Mouse (Mus musculus) MEL-GATA-1-ER (cell line): ENCODE results near the gene Angptl6.

Experiments
- DNase-seq: peaks from one replicate; pipeline ENCODE4 v3.0.0-alpha.2; 2012; ENCODE audit warnings: low read depth; ENCODE audit errors: extremely low read depth

Angptl6 gene

GRCm38 (mm10) chr9:20879097-20879792 lies at the start of gene Angptl6:
Angptl6 (minus strand) TSS chr9:20879727.
- no peak for DNase-seq

GRCm38 (mm10) chr9:20923258-20923657 lies 43.7 kb upstream of the Angptl6 start:
- DNase-seq: no peak

DNA sequence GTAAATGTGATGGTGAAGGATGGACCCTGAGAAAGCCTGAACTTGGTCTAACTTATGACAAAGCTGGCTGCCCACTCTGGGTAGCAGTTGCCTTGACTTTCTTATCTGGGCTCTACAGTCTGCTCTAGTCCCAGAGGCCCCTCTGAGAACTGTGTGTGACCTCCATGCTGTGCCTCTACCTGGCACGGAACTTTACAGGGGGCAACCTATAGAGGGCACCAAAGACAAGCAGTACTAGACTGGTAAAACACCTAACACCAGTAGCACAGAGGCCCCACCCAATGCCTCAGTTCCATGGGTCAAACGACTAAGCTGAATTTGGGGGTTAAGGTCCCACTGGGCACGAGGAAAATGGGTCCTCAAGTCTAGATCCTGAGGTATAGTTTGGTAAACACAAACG lies 36.6 kb upstream of the Angptl6 start:
- no peak for DNase-seq

GRCm38 (mm10) chr9:20909948-20910347 lies 30.4 kb upstream of the Angptl6 start:
- DNase-seq: no peak

GRCm38 (mm10) chr9:20902174-20902491 lies 22.6 kb upstream of the Angptl6 start:
- peak; percentile 75 for DNase-seq

DNA sequence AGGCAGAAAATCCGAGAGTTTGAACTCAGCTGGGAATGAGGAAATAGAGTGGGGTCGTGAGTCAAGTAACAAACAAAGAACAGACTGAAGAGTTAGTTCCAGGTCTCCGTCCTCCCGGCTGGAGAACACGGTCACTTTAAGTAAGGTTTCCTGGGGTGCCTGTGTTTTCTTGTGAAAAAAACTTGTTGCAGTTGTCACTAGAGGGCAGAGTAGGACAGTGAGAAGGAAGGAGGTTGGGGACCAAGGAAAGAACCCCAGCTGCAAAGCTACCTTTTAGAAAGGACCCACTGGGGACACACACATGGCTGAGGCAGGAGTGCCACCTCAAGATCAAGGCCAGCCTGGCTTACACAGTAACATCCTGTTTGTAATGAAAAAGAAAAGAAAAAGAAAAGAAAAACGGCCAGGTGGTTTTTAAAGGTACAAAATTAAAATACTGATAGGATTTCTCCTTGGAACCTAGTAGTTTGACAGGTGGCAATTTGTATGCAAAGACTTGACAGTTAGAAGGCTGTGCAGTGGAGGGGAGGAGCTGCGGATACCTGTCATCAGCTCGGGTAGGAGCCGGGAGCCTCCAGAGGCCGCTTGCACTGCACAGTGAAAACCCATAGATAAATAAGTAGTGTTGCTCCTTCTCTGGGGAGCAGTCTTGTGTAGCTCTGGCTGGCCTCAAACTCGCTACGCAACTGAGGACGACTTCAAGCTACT lies 22.1 kb upstream of the Angptl6 start:
- DNase-seq: peak; percentile 70

- peak; percentile 76 for DNase-seq
Observed at GRCm38 (mm10) chr9:20898511-20899073, 19.1 kb upstream of the Angptl6 start, which contains the start of gene Eif3g. Eif3g (minus strand) TSS chr9:20898623.

DNA sequence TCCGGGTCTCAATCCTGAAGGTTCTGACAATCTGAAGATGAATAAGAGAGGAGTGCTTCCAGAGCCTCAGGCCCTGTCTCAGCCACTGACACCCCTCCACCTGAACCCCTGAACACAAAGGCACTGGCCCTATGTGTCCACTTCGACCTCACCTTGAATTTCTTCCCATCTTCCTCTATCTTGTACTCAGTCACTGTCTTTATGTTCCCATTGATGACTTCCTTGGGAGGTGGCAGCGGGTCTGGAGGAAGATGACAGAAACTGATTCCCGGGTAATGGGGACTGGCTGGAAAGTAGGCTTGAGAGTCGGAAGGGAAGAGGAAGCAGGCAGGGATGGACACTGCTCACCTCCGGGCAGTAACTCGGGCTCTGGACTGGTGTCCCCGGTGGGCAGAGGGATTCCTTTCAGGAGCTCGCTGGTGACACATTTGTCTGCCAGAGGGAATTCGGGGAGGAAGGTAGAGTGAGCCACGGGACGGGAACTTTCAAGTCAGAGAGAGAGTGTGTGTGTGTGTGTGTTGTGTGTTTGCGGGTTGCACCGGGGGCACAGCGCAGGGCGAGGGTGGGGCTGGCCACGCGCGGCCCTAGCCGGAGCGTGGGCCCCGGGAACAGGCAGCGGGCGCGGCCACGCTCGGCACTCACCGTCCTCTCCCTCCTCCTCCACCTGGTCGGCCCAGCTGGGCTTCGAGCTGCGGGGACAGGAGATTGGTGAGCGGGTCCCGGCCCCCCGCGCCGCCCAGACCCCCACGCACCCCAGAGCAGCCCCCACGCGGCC lies 18.4 kb upstream of the Angptl6 start:
- DNase-seq: no peak

- no peak for DNase-seq
Observed at GRCm38 (mm10) chr9:20895382-20895781, 15.9 kb upstream of the Angptl6 start.

DNA sequence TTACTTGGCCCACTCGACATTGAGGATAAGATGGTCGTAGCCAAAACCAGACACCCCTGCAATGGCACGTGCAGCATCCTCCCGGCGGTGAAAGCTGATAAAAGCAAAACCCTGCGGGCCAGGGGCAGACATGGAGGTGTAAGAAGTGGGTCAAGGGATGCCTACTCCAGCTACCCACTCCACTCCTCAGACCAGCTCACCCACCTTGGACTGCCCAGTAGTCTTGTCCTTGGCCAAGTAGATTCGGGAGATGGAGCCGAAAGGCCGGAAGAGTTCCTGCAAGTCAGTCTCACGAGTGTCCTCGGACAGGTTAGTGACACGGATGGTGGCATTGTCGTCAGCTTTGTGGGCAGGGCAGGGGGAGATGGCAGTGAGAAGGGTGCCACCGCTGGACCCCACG lies 15.1 kb upstream of the Angptl6 start:
- DNase-seq: no peak

- no peak for DNase-seq
Observed at GRCm38 (mm10) chr9:20893590-20894343, 14.2 kb upstream of the Angptl6 start.

GRCm38 (mm10) chr9:20893069-20893468 lies 13.5 kb upstream of the Angptl6 start:
- no peak for DNase-seq

DNA sequence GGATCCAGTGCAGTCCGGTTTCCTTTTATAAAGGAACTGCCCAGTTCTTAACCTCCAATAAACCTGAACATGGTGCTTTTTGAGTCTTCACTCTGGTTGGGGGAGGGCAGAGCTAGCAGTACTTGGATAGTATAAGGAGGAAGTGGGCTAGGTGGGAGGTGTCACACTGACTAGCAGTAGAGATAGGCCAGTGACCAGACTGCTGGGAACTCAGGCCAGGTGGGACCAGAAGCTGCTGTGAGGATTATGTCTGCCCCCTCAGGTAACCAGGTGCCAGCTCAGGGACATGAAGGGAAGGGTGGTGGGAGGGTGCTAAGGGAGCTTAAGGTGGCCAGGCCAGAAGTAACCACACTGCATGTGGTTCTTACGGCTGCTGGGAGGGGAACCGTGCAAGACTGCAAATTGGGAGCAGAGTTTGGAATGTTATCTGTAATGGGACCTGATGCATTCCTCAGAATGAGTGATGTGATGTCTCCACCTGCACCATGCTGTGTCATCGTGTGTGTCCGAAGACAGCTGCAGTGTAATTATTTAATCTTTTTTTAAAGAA lies 12.7 kb upstream of the Angptl6 start:
- DNase-seq: peak; percentile 91

DNA sequence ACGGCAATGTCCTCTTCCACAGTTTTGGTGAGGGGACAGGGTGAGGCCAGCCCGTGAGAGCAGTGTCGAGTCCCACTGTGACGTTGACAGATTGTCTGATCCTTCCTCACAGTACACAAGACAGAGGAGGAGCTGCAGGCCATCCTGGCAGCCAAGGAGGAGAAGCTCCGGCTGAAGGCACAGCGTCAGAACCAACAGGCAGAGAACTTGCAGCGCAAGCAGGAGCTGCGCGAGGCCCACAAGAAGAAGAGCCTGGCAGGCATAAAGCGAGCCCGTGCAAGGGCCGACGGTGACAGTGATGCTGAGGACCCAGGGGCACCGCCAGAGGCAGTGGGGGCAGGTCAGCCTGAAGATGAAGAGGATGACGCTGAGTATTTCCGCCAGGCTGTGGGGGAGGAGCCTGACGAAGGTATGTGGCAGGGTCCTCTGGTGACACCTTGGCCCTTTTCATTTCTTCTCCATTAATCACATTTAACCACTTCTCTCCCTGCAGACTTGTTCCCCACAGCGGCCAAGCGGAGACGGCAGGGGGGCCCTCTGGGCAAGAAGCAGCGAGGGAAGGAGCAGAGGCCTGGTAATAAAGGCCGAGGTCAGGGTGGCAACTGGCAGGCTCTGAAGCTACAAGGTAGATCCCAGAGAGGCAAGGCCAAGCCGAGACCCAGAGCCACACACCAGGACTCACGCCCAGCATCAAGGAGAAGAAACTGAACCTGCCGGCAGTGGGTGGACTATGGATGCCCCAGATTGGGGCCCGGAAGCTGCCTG lies 12.0 kb upstream of the Angptl6 start:
- DNase-seq: no peak

DNA sequence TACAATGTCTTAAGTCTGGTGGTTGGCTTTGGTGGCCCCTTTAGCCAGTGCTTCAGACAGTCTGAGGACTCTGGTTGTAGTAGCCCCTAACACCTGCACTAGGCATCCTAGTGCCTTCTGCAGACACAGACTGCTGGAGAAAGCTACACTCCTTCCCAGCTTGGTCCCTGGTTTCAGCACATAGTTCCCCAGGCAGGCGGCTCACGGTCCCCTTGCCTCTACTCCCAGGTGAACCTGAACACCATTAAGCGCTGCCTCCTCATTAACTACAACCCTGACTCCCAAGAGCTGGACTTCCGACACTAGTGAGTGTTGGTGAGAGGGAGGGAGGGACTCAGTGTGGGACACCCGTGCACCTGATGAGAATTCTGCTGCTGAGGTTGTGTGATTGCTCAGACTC lies 10.9 kb upstream of the Angptl6 start:
- no peak for DNase-seq

GRCm38 (mm10) chr9:20889185-20890141 lies 9.9 kb upstream of the Angptl6 start:
- peak; percentile 85 for DNase-seq

DNA sequence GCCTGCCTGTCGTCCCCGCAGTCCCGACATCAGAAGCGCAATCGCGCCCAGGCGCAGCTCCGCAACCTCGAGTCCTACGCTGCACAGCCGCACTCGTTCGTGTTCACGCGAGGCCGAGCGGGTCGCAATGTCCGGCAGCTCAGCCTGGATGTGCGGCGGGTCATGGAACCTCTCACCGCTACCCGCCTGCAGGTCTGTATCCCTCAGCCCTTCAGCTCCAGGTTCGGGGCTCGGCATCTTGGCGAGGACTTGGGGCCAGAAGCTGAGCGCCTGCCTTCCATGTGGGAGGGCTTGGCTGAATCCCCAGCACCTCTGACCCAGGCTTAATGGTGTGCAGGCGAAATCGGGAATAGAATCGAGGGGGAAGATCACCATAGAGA lies 8.8 kb upstream of the Angptl6 start:
- DNase-seq: no peak

DNA sequence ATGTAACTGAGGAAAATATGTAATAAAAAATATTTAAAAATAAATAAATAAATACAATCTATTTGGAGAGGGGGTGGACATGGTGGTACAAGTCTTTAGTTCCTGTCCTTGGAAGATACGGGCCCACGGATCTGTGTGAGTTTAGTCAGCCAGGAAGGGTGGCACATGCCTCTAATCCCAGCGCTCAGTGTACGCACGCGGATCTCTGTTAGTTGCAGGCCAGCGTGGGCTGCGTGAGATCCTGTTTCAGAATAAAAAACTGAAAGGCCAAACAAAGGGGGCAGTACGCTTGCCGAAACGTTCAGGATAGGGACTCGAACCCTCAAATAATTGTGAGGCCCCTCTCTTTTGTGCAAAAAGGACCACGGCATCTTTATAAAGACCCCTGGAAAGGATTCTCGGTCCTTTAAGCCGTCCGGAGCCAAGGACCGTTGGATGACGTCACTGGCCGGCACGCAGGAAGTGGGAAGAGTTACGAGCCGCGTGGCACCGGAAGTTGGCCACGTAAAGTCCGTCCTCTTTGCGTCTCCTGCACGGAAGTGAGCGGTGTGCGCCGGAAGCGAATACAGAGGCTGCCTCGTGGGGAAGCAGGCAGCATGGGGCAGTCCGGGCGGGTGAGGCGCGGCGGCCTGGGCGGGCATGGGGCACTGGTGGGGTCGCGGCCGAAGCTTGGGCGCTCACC lies 8.3 kb upstream of the Angptl6 start, which contains the start of gene Ppan:
Ppan (plus strand) TSS at position 472 of the 682 bp plus-strand sequence.
- DNase-seq: peak; percentile 97
